Mouse (Mus musculus) limb, embryonic 10.5 days (tissue): Measurements from ENCODE around the gene Zfyve9. TPM values are rescaled to one million over a fixed set of nuclear protein-coding genes. Genes with fewer than 3 reads are reported as not detected.
A peak's percentile ranks its signal among the peaks of the same experiment; 100 is the strongest.

Source experiments
- DNase-seq: peaks from one replicate; pipeline ENCODE4 v3.0.0-alpha.2; 2017; ENCODE audit warnings: low spot score
- H3K27ac ChIP-seq: fragments of 300-500 bp; sonication (generic); 2 replicates; pipeline ENCODE4 v1.5.1; 2016; ENCODE audit warnings: mild to moderate bottlenecking
- H3K27me3 ChIP-seq: fragments of 300-500 bp; sonication (generic); 2 replicates; pipeline ENCODE4 v1.6.1; 2016; ENCODE audit warnings: low read depth, mild to moderate bottlenecking; ENCODE audit not compliant: poor library complexity, severe bottlenecking
- H3K36me3 ChIP-seq: fragments of 300-500 bp; sonication (generic); 2 replicates; pipeline ENCODE4 v1.6.1; 2016; ENCODE audit warnings: mild to moderate bottlenecking, moderate library complexity
- H3K4me1 ChIP-seq: fragments of 300-500 bp; sonication (generic); 2 replicates; pipeline ENCODE4 v1.6.1; 2016
- H3K4me3 ChIP-seq: fragments of 300-500 bp; sonication (generic); 2 replicates; pipeline ENCODE4 v1.5.1; 2016; ENCODE audit warnings: mild to moderate bottlenecking, moderate library complexity
- H3K9me3 ChIP-seq: fragments of 300-500 bp; sonication (generic); replicated peaks from 2 replicates; pipeline ENCODE4 v1.6.1; 2016; ENCODE audit warnings: mild to moderate bottlenecking
- WGBS: fragments of 180-500 bp; shearing (Covaris S2); methylation state at CpG from one replicate; pipeline ENCODE4 v1.1.7; 2016; 5-methylcytosine and 5-hydroxymethylcytosine counted together
- polyA plus RNA-seq: library from polyadenylated mRNA; unstranded; fragments of >200 nt; fragmentation: Nextera tagmentation; extraction: Ambion mirVana; gene quantifications from 2 replicates; pipeline ENCODE4 v1.2.1, GENCODE M21; 2016

The Zfyve9 gene
- polyA plus RNA-seq, 1 experiment from 2014 or later: 5.1 TPM

- WGBS: 94% methylated on average over 5 of the region's 5 CpGs
- DNase-seq: no peak
- Histone ChIP-seq H3K36me3 (peaks cover 91% of the 10 kb centered on the region), H3K27me3 (no peaks in the 10 kb centered on the region), H3K4me1 (no peaks in the 10 kb centered on the region), H3K9me3 (no peaks in the 10 kb centered on the region), H3K4me3 (no peak overlapping the region), H3K27ac (no peak overlapping the region)
Measured at GRCm38 (mm10) chr4:108627066-108627465, 153.5 kb downstream of the Zfyve9 start.

GRCm38 (mm10) chr4:108621504-108621903, 159.1 kb downstream of the Zfyve9 start:
- Histone ChIP-seq H3K4me1 (peaks cover 16% of the 10 kb centered on the region), H3K36me3 (peaks cover 46% of the 10 kb centered on the region), H3K27ac (no peak overlapping the region), H3K4me3 (no peak overlapping the region), H3K9me3 (no peaks in the 10 kb centered on the region), H3K27me3 (no peaks in the 10 kb centered on the region)
- WGBS: 97% methylated on average over 6 of the region's 6 CpGs
- DNase-seq: no peak

GRCm38 (mm10) chr4:108620536-108620935, 160.1 kb downstream of the Zfyve9 start:
- 29% methylated on average over 8 of the region's 8 CpGs for WGBS
- H3K4me3 ChIP-seq: peak overlapping the region; percentile 80
- no peaks in the 10 kb centered on the region for H3K27me3 ChIP-seq
- DNase-seq: no peak
- no peaks in the 10 kb centered on the region for H3K9me3 ChIP-seq
- H3K36me3 ChIP-seq: peaks cover 46% of the 10 kb centered on the region
- H3K4me1 ChIP-seq: peaks cover 16% of the 10 kb centered on the region
- peak overlapping the region; percentile 96 for H3K27ac ChIP-seq

- Histone ChIP-seq H3K4me3 (peak within 1 kb of the TSS; percentile 80), H3K27ac (peak within 1 kb of the TSS; percentile 96), H3K27me3 (no peaks in the 10 kb centered on the region), H3K4me1 (peaks cover 16% of the 10 kb centered on the region), H3K36me3 (peaks cover 46% of the 10 kb centered on the region), H3K9me3 (no peaks in the 10 kb centered on the region)
- DNase-seq: peak; percentile 95
- under 1% methylated on average over 86 of the region's 86 CpGs for WGBS
Measured at GRCm38 (mm10) chr4:108619587-108620341, 160.8 kb downstream of the Zfyve9 start, which contains the start of gene Cc2d1b. Cc2d1b (plus strand) TSS chr4:108619940.

- Histone ChIP-seq H3K4me1 (peaks cover 16% of the 10 kb centered on the region), H3K9me3 (no peaks in the 10 kb centered on the region), H3K4me3 (peak overlapping the region; percentile 80), H3K36me3 (peaks cover 45% of the 10 kb centered on the region), H3K27me3 (no peaks in the 10 kb centered on the region), H3K27ac (peak overlapping the region; percentile 96)
- DNase-seq: no peak
- 5% methylated on average over 10 of the region's 10 CpGs for WGBS
Measured at GRCm38 (mm10) chr4:108619165-108619564, 161.4 kb downstream of the Zfyve9 start.

- H3K4me1 ChIP-seq: peaks cover 16% of the 10 kb centered on the region
- H3K27me3 ChIP-seq: no peaks in the 10 kb centered on the region
- peaks cover 44% of the 10 kb centered on the region for H3K36me3 ChIP-seq
- peak overlapping the region; percentile 96; the same call in 1 of the 2 replicates for H3K27ac ChIP-seq
- no peak for DNase-seq
- peak overlapping the region; percentile 80 for H3K4me3 ChIP-seq
- WGBS: 70% methylated on average over 4 of the region's 4 CpGs
- H3K9me3 ChIP-seq: no peaks in the 10 kb centered on the region
Measured at GRCm38 (mm10) chr4:108618586-108618985, 162.0 kb downstream of the Zfyve9 start.

- H3K27ac ChIP-seq: no peak overlapping the region
- no peak overlapping the region for H3K4me3 ChIP-seq
- H3K36me3 ChIP-seq: peaks cover 84% of the 10 kb centered on the region
- 91% methylated on average over 5 of the region's 5 CpGs for WGBS
- H3K9me3 ChIP-seq: no peaks in the 10 kb centered on the region
- DNase-seq: no peak
- no peaks in the 10 kb centered on the region for H3K4me1 ChIP-seq
- H3K27me3 ChIP-seq: no peaks in the 10 kb centered on the region
Measured at GRCm38 (mm10) chr4:108610935-108611334, 169.7 kb downstream of the Zfyve9 start.

- Histone ChIP-seq H3K36me3 (peaks cover 85% of the 10 kb centered on the region), H3K9me3 (no peaks in the 10 kb centered on the region), H3K4me3 (no peak overlapping the region), H3K4me1 (no peaks in the 10 kb centered on the region), H3K27me3 (no peaks in the 10 kb centered on the region), H3K27ac (no peak overlapping the region)
- DNase-seq: no peak
- 89% methylated on average over 3 of the region's 3 CpGs for WGBS
Measured at GRCm38 (mm10) chr4:108608651-108609050, 171.9 kb downstream of the Zfyve9 start.

GRCm38 (mm10) chr4:108601870-108602269, 178.7 kb downstream of the Zfyve9 start:
- H3K9me3 ChIP-seq: no peaks in the 10 kb centered on the region
- peaks cover 92% of the 10 kb centered on the region for H3K36me3 ChIP-seq
- H3K27me3 ChIP-seq: no peaks in the 10 kb centered on the region
- no peak overlapping the region for H3K4me3 ChIP-seq
- no peak overlapping the region for H3K27ac ChIP-seq
- DNase-seq: no peak
- 95% methylated on average over 7 of the region's 7 CpGs for WGBS
- H3K4me1 ChIP-seq: no peaks in the 10 kb centered on the region

- H3K27me3 ChIP-seq: no peaks in the 10 kb centered on the region
- WGBS: 92% methylated on average over 4 of the region's 4 CpGs
- H3K4me3 ChIP-seq: no peak overlapping the region
- H3K36me3 ChIP-seq: peaks cover 92% of the 10 kb centered on the region
- H3K4me1 ChIP-seq: no peaks in the 10 kb centered on the region
- no peak for DNase-seq
- H3K27ac ChIP-seq: no peak overlapping the region
- H3K9me3 ChIP-seq: no peaks in the 10 kb centered on the region
Measured at GRCm38 (mm10) chr4:108598306-108598705, 182.3 kb downstream of the Zfyve9 start.

GRCm38 (mm10) chr4:108595785-108596184, 184.8 kb downstream of the Zfyve9 start:
- Histone ChIP-seq H3K4me3 (no peak overlapping the region), H3K4me1 (no peaks in the 10 kb centered on the region), H3K27ac (no peak overlapping the region), H3K27me3 (no peaks in the 10 kb centered on the region), H3K36me3 (peaks cover 89% of the 10 kb centered on the region), H3K9me3 (no peaks in the 10 kb centered on the region)
- WGBS: 84% methylated on average over 1 of the region's 1 CpGs
- DNase-seq: no peak

GRCm38 (mm10) chr4:108593376-108593775, 187.2 kb downstream of the Zfyve9 start:
- H3K9me3 ChIP-seq: no peaks in the 10 kb centered on the region
- H3K27ac ChIP-seq: no peak overlapping the region
- H3K4me1 ChIP-seq: no peaks in the 10 kb centered on the region
- no peak overlapping the region for H3K4me3 ChIP-seq
- DNase-seq: no peak
- peaks cover 89% of the 10 kb centered on the region for H3K36me3 ChIP-seq
- no peaks in the 10 kb centered on the region for H3K27me3 ChIP-seq
- WGBS: 94% methylated on average over 2 of the region's 2 CpGs
